Mouse (Mus musculus): ENCODE measurements at regions not wholly inside any gene's neighbourhood (a gene's known extent, or its start where the extent isn't known, plus 50 kb on each side); places are given as distances from the start of the nearest gene placed in this dataset.
"Not testable (repeated sequence)": the region's sequence is repeated elsewhere in the genome, so short reads cannot be mapped to it uniquely, and the experiment has no call there.

- Histone ChIP-seq H3K27ac (replicated peaks) (0 out of 2 replicates have a peak overlapping the region, but pooled peaks have one; percentile 7), H3K4me2 (no peak overlapping the region), H3K27me3 (replicated peaks) (no peaks in the 10 kb centered on the region), H3K36me3 (no peaks in the 10 kb centered on the region), H3K4me3 (replicated peaks) (no peak overlapping the region), H3K4me1 (peaks cover 10% of the 10 kb centered on the region; the same call in 1 of the 2 replicates), H3K9ac (replicated peaks) (no peak overlapping the region), H3K9me3 (replicated peaks) (no peaks in the 10 kb centered on the region)
- 35% methylated on average over 8 of the region's 8 CpGs for WGBS
- no peak for ATAC-seq (ENCODE audit: low FRiP score)
Observed at GRCm38 (mm10) chr9:72192051-72192952, 80.6 kb upstream of the Tcf12 start.

- H3K27me3 ChIP-seq (replicated peaks); H3K4me1 ChIP-seq; H3K9me3 ChIP-seq (replicated peaks); H3K4me2 ChIP-seq; ATAC-seq (ENCODE audit: low FRiP score); H3K4me3 ChIP-seq (replicated peaks); H3K27ac ChIP-seq (replicated peaks); H3K36me3 ChIP-seq; H3K9ac ChIP-seq (replicated peaks): not testable (repeated sequence)
- 83% methylated on average over 1 of the region's 1 CpGs for WGBS
Observed at GRCm38 (mm10) chr9:72192953-72193337, 81.3 kb upstream of the Tcf12 start.

- H3K27ac ChIP-seq (replicated peaks), result no peak overlapping the region
- H3K27me3 ChIP-seq (replicated peaks), result no peaks in the 10 kb centered on the region
- ATAC-seq (ENCODE audit: low FRiP score), result no peak
- no peak overlapping the region for H3K9ac ChIP-seq (replicated peaks)
- H3K36me3 ChIP-seq, result no peaks in the 10 kb centered on the region
- H3K4me3 ChIP-seq (replicated peaks), result no peak overlapping the region
- WGBS, result 76% methylated on average over 3 of the region's 3 CpGs
- peaks cover 10% of the 10 kb centered on the region; the same call in 1 of the 2 replicates for H3K4me1 ChIP-seq
- H3K4me2 ChIP-seq, result no peak overlapping the region
- no peaks in the 10 kb centered on the region for H3K9me3 ChIP-seq (replicated peaks)
Observed at GRCm38 (mm10) chr9:72195348-72195747, 79.3 kb upstream of the Zfp280d start.

GRCm38 (mm10) chr9:72196626-72197330 is 77.9 kb upstream of the Zfp280d start:
- H3K27ac ChIP-seq (replicated peaks), result no peak overlapping the region
- H3K9me3 ChIP-seq (replicated peaks), result no peaks in the 10 kb centered on the region
- H3K36me3 ChIP-seq, result no peaks in the 10 kb centered on the region
- WGBS, result 79% methylated on average over 10 of the region's 10 CpGs
- no peaks in the 10 kb centered on the region for H3K27me3 ChIP-seq (replicated peaks)
- no peak for ATAC-seq (ENCODE audit: low FRiP score)
- H3K9ac ChIP-seq (replicated peaks), result no peak overlapping the region
- peaks cover 8% of the 10 kb centered on the region; the same call in 1 of the 2 replicates for H3K4me1 ChIP-seq
- H3K4me3 ChIP-seq (replicated peaks), result no peak overlapping the region
- no peak overlapping the region for H3K4me2 ChIP-seq

GRCm38 (mm10) chr9:72197331-72197732 is 77.3 kb upstream of the Zfp280d start:
- 76% methylated on average over 11 of the region's 11 CpGs for WGBS
- Histone ChIP-seq H3K4me1 (peaks cover 3% of the 10 kb centered on the region; the same call in 1 of the 2 replicates), H3K4me2 (no peak overlapping the region), H3K27me3 (replicated peaks) (no peaks in the 10 kb centered on the region), H3K4me3 (replicated peaks) (no peak overlapping the region), H3K9ac (replicated peaks) (no peak overlapping the region), H3K9me3 (replicated peaks) (no peaks in the 10 kb centered on the region), H3K27ac (replicated peaks) (no peak overlapping the region), H3K36me3 (no peaks in the 10 kb centered on the region)
- ATAC-seq (ENCODE audit: low FRiP score), result no peak

- Histone ChIP-seq H3K36me3 (no peaks in the 10 kb centered on the region), H3K4me1 (no peaks in the 10 kb centered on the region), H3K27me3 (replicated peaks) (no peaks in the 10 kb centered on the region), H3K4me3 (replicated peaks) (no peak overlapping the region), H3K9ac (replicated peaks) (no peak overlapping the region), H3K4me2 (no peak overlapping the region), H3K27ac (replicated peaks) (no peak overlapping the region), H3K9me3 (replicated peaks) (no peaks in the 10 kb centered on the region)
- ATAC-seq (ENCODE audit: low FRiP score), result no peak
- 91% methylated on average over 5 of the region's 5 CpGs for WGBS
Observed at GRCm38 (mm10) chr9:72198976-72199375, 75.7 kb upstream of the Zfp280d start.

- H3K9me3 ChIP-seq (replicated peaks), result no peaks in the 10 kb centered on the region
- no peak overlapping the region for H3K27ac ChIP-seq (replicated peaks)
- 96% methylated on average over 2 of the region's 2 CpGs for WGBS
- no peak overlapping the region for H3K4me3 ChIP-seq (replicated peaks)
- H3K4me1 ChIP-seq, result no peaks in the 10 kb centered on the region
- H3K36me3 ChIP-seq, result no peaks in the 10 kb centered on the region
- H3K27me3 ChIP-seq (replicated peaks), result no peaks in the 10 kb centered on the region
- no peak for ATAC-seq (ENCODE audit: low FRiP score)
- H3K4me2 ChIP-seq, result no peak overlapping the region
- no peak overlapping the region for H3K9ac ChIP-seq (replicated peaks)
Observed at GRCm38 (mm10) chr9:72204357-72204905, 70.2 kb upstream of the Zfp280d start.

- Histone ChIP-seq H3K4me1 (no peaks in the 10 kb centered on the region), H3K9me3 (replicated peaks) (no peaks in the 10 kb centered on the region), H3K4me2 (no peak overlapping the region), H3K9ac (replicated peaks) (no peak overlapping the region), H3K36me3 (no peaks in the 10 kb centered on the region), H3K27me3 (replicated peaks) (no peaks in the 10 kb centered on the region), H3K4me3 (replicated peaks) (no peak overlapping the region), H3K27ac (replicated peaks) (no peak overlapping the region)
- WGBS, result 78% methylated on average over 7 of the region's 7 CpGs
- ATAC-seq (ENCODE audit: low FRiP score), result no peak
Observed at GRCm38 (mm10) chr9:72205815-72206214, 68.8 kb upstream of the Zfp280d start.

GRCm38 (mm10) chr9:72206911-72207310 is 67.7 kb upstream of the Zfp280d start:
- Histone ChIP-seq H3K27ac (replicated peaks) (no peak overlapping the region), H3K4me2 (no peak overlapping the region), H3K9ac (replicated peaks) (no peak overlapping the region), H3K27me3 (replicated peaks) (no peaks in the 10 kb centered on the region), H3K9me3 (replicated peaks) (no peaks in the 10 kb centered on the region), H3K36me3 (no peaks in the 10 kb centered on the region), H3K4me1 (no peaks in the 10 kb centered on the region), H3K4me3 (replicated peaks) (no peak overlapping the region)
- no peak for ATAC-seq (ENCODE audit: low FRiP score)
- 88% methylated on average over 2 of the region's 2 CpGs for WGBS

- Histone ChIP-seq H3K4me1 (no peaks in the 10 kb centered on the region), H3K4me3 (replicated peaks) (no peak overlapping the region), H3K27ac (replicated peaks) (no peak overlapping the region), H3K9me3 (replicated peaks) (no peaks in the 10 kb centered on the region), H3K36me3 (no peaks in the 10 kb centered on the region), H3K9ac (replicated peaks) (no peak overlapping the region), H3K4me2 (no peak overlapping the region), H3K27me3 (replicated peaks) (no peaks in the 10 kb centered on the region)
- WGBS, result 53% methylated on average over 7 of the region's 7 CpGs
- ATAC-seq (ENCODE audit: low FRiP score), result no peak
Observed at GRCm38 (mm10) chr9:72208296-72208695, 66.4 kb upstream of the Zfp280d start.

GRCm38 (mm10) chr9:72217296-72218028 is 57.2 kb upstream of the Zfp280d start:
- Histone ChIP-seq H3K9me3 (replicated peaks) (no peaks in the 10 kb centered on the region), H3K36me3 (no peaks in the 10 kb centered on the region), H3K4me1 (peaks cover 4% of the 10 kb centered on the region; the same call in 1 of the 2 replicates), H3K9ac (replicated peaks) (no peak overlapping the region), H3K27me3 (replicated peaks) (no peaks in the 10 kb centered on the region), H3K4me3 (replicated peaks) (no peak overlapping the region), H3K4me2 (no peak overlapping the region), H3K27ac (replicated peaks) (no peak overlapping the region)
- 74% methylated on average over 11 of the region's 11 CpGs for WGBS
- ATAC-seq (ENCODE audit: low FRiP score), result no peak

Data from neural tube, embryonic 15.5 days (tissue).